9 mouse cellular contexts compared by ENCODE assay signal in the genomic region with DNA sequence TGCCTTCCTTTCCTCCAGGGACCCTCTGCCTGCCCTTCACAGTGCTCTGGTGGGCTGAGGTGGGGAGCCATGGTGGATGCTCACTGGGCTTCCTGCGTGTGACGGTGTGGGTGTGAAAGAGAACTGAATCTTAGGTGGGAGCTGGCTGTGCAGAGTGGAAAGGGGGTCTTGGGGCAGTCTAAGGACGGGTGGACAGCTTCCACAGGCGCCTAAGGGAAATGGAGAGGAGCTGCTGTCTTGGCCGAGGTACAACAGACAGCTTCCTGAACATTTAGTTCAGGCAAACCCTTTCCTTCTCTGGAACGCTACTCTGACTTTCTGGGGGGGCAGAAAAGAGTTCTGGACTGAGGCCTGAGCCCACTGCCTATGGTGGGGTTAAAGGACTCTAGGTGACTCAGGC. TPM values are rescaled to one million over a fixed set of nuclear protein-coding genes. Genes with fewer than 3 reads are reported as not detected.
DNase-seq lines count a peak whose midpoint lies in the region; ATAC-seq lines count a peak whose summit lies in the region.
"Had no signal": no experiment of that assay in that cellular context is flagged by ENCODE, and none has a peak within 500 bp of the region (broad histone marks: within the 10 kb centered on the region; RNA-seq: fewer than 3 reads in every experiment).

No protein-coding gene starts in this region.

- ATAC-seq in kidney, embryonic 16.5 days (ENCODE audit: low FRiP score, low TSS enrichment) = no peak
- no peak for ATAC-seq in heart, embryonic 13.5 days (ENCODE audit: extremely low read depth, insufficient number of reproducible peaks, low FRiP score, low TSS enrichment)
- no peak for ATAC-seq in liver, embryonic 13.5 days (ENCODE audit: low read depth)
- no peak for ATAC-seq in granulocyte monocyte progenitor cell, adult 5-6 weeks (replicated peaks; ENCODE audit: poor library complexity, severe bottlenecking)

- no peak overlapping the region for H3K4me3 ChIP-seq in kidney, embryonic 16.5 days (ENCODE audit: low read length)
- H3K4me3 ChIP-seq in brown adipose tissue, adult 24 weeks (ENCODE audit: insufficient read depth, low read depth, low read length) = no peak overlapping the region; the same call in 1 of the 2 replicates
- H3K4me3 ChIP-seq in heart, embryonic 13.5 days = no peak overlapping the region
- peak overlapping the region; percentile 94 for H3K4me3 ChIP-seq in liver, embryonic 13.5 days (replicated peaks)
- H3K4me3 ChIP-seq: hindbrain, embryonic 12.5 days; left cerebral cortex, adult 2 months had no signal

- H3K9me3 ChIP-seq in kidney, embryonic 16.5 days (ENCODE audit: low read length) = no peaks in the 10 kb centered on the region
- no peaks in the 10 kb centered on the region for H3K9me3 ChIP-seq in heart, embryonic 13.5 days
- H3K9me3 ChIP-seq in liver, embryonic 13.5 days (replicated peaks) = no peaks in the 10 kb centered on the region
- H3K9me3 ChIP-seq: hindbrain, embryonic 12.5 days had no signal

- H3K4me1 ChIP-seq in kidney, embryonic 16.5 days (ENCODE audit: insufficient read depth, low read length) = peaks cover 35% of the 10 kb centered on the region
- peaks cover 37% of the 10 kb centered on the region for H3K4me1 ChIP-seq in brown adipose tissue, adult 24 weeks (ENCODE audit: control insufficient read depth, insufficient read depth, insufficient read length, low read length)
- peaks cover 33% of the 10 kb centered on the region for H3K4me1 ChIP-seq in heart, embryonic 13.5 days
- H3K4me1 ChIP-seq in liver, embryonic 13.5 days (replicated peaks) = peaks cover 70% of the 10 kb centered on the region

- peaks cover 11% of the 10 kb centered on the region for H3K36me3 ChIP-seq in kidney, embryonic 16.5 days (ENCODE audit: insufficient read depth, low read length)
- peaks cover 26% of the 10 kb centered on the region for H3K36me3 ChIP-seq in heart, embryonic 13.5 days
- peaks cover 27% of the 10 kb centered on the region for H3K36me3 ChIP-seq in liver, embryonic 13.5 days

- DNase-seq in kidney, postnatal 14 days = no peak
- no peak for DNase-seq in liver, embryonic 13.5 days
- DNase-seq in adrenal gland, adult 18-20 months (ENCODE audit: low spot score in 2 of 2) = no peak

- H3K9ac ChIP-seq in kidney, embryonic 16.5 days (replicated peaks; ENCODE audit: low read length) = peak overlapping the region; percentile 23
- H3K9ac ChIP-seq in heart, embryonic 13.5 days = 0 out of 2 replicates have a peak overlapping the region, but pooled peaks have one; percentile 25
- peak overlapping the region; percentile 99 for H3K9ac ChIP-seq in liver, embryonic 13.5 days
- H3K9ac ChIP-seq: hindbrain, embryonic 12.5 days had no signal

- WGBS in kidney, embryonic 16.5 days = 51% methylated on average over 6 of the region's 6 CpGs
- 69% methylated on average over 6 of the region's 6 CpGs for WGBS in heart, embryonic 13.5 days
- 67% methylated on average over 6 of the region's 6 CpGs for WGBS in liver, embryonic 13.5 days (ENCODE audit: insufficient replicate concordance)

- H3K27me3 ChIP-seq in kidney, embryonic 16.5 days (ENCODE audit: insufficient read depth, low read length) = no peaks in the 10 kb centered on the region
- H3K27me3 ChIP-seq in heart, embryonic 13.5 days (replicated peaks) = no peaks in the 10 kb centered on the region
- no peaks in the 10 kb centered on the region for H3K27me3 ChIP-seq in liver, embryonic 13.5 days
- H3K27me3 ChIP-seq: hindbrain, embryonic 12.5 days had no signal

- H3K4me2 ChIP-seq in kidney, embryonic 16.5 days (replicated peaks; ENCODE audit: low read depth, low read length) = 0 out of 2 replicates have a peak overlapping the region, but pooled peaks have one; percentile 1
- peak overlapping the region; percentile 90 for H3K4me2 ChIP-seq in heart, embryonic 13.5 days
- H3K4me2 ChIP-seq in liver, embryonic 13.5 days = peak overlapping the region; percentile 85
- H3K4me2 ChIP-seq: hindbrain, embryonic 12.5 days had no signal

- H3K27ac ChIP-seq in kidney, embryonic 16.5 days (ENCODE audit: low read length) = no peak overlapping the region
- H3K27ac ChIP-seq in brown adipose tissue, adult 24 weeks (replicated peaks; ENCODE audit: low read depth, low read length) = 0 out of 2 replicates have a peak overlapping the region, but pooled peaks have one; percentile 36
- H3K27ac ChIP-seq in heart, embryonic 13.5 days (replicated peaks) = no peak overlapping the region
- H3K27ac ChIP-seq in liver, embryonic 13.5 days = peak overlapping the region; percentile 95
- H3K27ac ChIP-seq: hindbrain, embryonic 12.5 days; left cerebral cortex, adult 2 months had no signal

RNA-seq across cellular contexts. Expression of a gene that starts 2.0 kb away (rescaled TPM):
- polyA plus RNA-seq in kidney, embryonic 16.5 days (2015; fragmentation: Nextera tagmentation; extraction: Ambion mirVana) = 7.7 and 11.5 TPM in 2 replicates
- polyA plus RNA-seq in brown adipose tissue, adult 24 weeks (2012; ENCODE audit: insufficient read depth, insufficient read length, missing spikeins) = 24.1 and 27.9 TPM in 2 replicates
- polyA plus RNA-seq in heart, embryonic 13.5 days (2015; fragmentation: Nextera tagmentation; extraction: Ambion mirVana) = 5.0 and 5.9 TPM in 2 replicates
- 6.1 and 8.5 TPM in 2 replicates for polyA plus RNA-seq in liver, embryonic 13.5 days (2015; fragmentation: Nextera tagmentation; extraction: Ambion mirVana)
- 10 to 100 TPM; 30.5 to 40.9 TPM for total RNA-seq in adrenal gland, adult 18-20 months (2021)
- 41.5 and 45.1 TPM in 2 replicates for total RNA-seq in granulocyte monocyte progenitor cell, adult 5-6 weeks (2014; fragmentation: Nextera tagmentation)
- total RNA-seq in granulocyte monocyte progenitor cell, adult 5-6 weeks (2017) = 14.2 and 15.7 TPM in 2 replicates

Comparison
In these comparisons a context has a peak if more than half of its experiments do, and no peak if none do; other contexts are left out.
1. H3K27ac ChIP-seq: peak in brown adipose tissue, adult 24 weeks (single experiment) and liver, embryonic 13.5 days (single experiment); none in kidney, embryonic 16.5 days (single experiment) and heart, embryonic 13.5 days (single experiment).
2. H3K4me2 ChIP-seq: peak in every context shown above with its lines; median percentile 90 in heart, embryonic 13.5 days; 85 in liver, embryonic 13.5 days; 1 in kidney, embryonic 16.5 days.
3. H3K9ac ChIP-seq: peak in every context shown above with its lines; median percentile 99 in liver, embryonic 13.5 days; 25 in heart, embryonic 13.5 days; 23 in kidney, embryonic 16.5 days.